Mouse (Mus musculus) lung, embryonic 15.5 days (tissue): ENCODE data around the gene Lifr. TPM values are rescaled to one million over a fixed set of nuclear protein-coding genes. Genes with fewer than 3 reads are reported as not detected.

Source experiments
- ATAC-seq: fragments of 200-750 bp; cut with Nextera tagmentation; 2 replicates; pipeline ENCODE4 v1.8.0; 2017; ENCODE audit warnings: moderate number of reproducible peaks, borderline replicate concordance; ENCODE audit not compliant: low FRiP score, low TSS enrichment; ENCODE audit errors: extremely low read depth
- H3K27ac ChIP-seq: fragments of 300-500 bp; sonication (generic); 2 replicates; pipeline ENCODE4 v1.5.1; 2015; ENCODE audit warnings: moderate library complexity, mild to moderate bottlenecking, inconsistent platforms
- H3K27me3 ChIP-seq: fragments of 300-500 bp; sonication (generic); 2 replicates; pipeline ENCODE4 v1.6.1; 2015; ENCODE audit warnings: inconsistent platforms
- H3K36me3 ChIP-seq: fragments of 300-500 bp; sonication (generic); 2 replicates; pipeline ENCODE4 v1.6.1; 2015; ENCODE audit warnings: inconsistent platforms
- H3K4me1 ChIP-seq: fragments of 300-500 bp; sonication (generic); 2 replicates; pipeline ENCODE4 v1.6.1; 2015; ENCODE audit warnings: inconsistent platforms
- H3K4me2 ChIP-seq: fragments of 300-500 bp; sonication (generic); 2 replicates; pipeline ENCODE4 v1.6.1; 2015; ENCODE audit warnings: inconsistent platforms, mild to moderate bottlenecking, moderate library complexity
- H3K4me3 ChIP-seq: fragments of 300-500 bp; sonication (generic); 2 replicates; pipeline ENCODE4 v1.5.1; 2015; ENCODE audit warnings: mild to moderate bottlenecking, inconsistent platforms
- H3K9ac ChIP-seq: fragments of 300-500 bp; sonication (generic); 2 replicates; pipeline ENCODE4 v1.6.1; 2015; ENCODE audit warnings: inconsistent platforms
- H3K9me3 ChIP-seq: fragments of 300-500 bp; sonication (generic); 2 replicates; pipeline ENCODE4 v1.6.1; 2016; ENCODE audit warnings: inconsistent platforms
- WGBS: fragments of 180-500 bp; shearing (Covaris S2); methylation state at CpG from one replicate; pipeline ENCODE4 v1.1.7; 2015; 5-methylcytosine and 5-hydroxymethylcytosine counted together
- polyA plus RNA-seq: library from polyadenylated mRNA; unstranded; fragments of >200 nt; fragmentation: Nextera tagmentation; extraction: Ambion mirVana; gene quantifications from 2 replicates; pipeline ENCODE4 v1.2.1, GENCODE M21; 2015

The Lifr gene
- polyA plus RNA-seq, 1 experiment from 2014 or later: 24.1 TPM

GRCm38 (mm10) chr15:7167238-7167905, 77.0 kb downstream of the Lifr start:
- no peak overlapping the region for H3K4me3 ChIP-seq
- H3K4me1 ChIP-seq: no peaks in the 10 kb centered on the region
- no peak for ATAC-seq
- WGBS: 73% methylated on average over 10 of the region's 10 CpGs
- H3K36me3 ChIP-seq: peaks cover 27% of the 10 kb centered on the region
- H3K9me3 ChIP-seq: no peaks in the 10 kb centered on the region
- no peak overlapping the region for H3K27ac ChIP-seq
- H3K9ac ChIP-seq: no peak overlapping the region
- no peak overlapping the region for H3K4me2 ChIP-seq
- no peaks in the 10 kb centered on the region for H3K27me3 ChIP-seq

- peaks cover 22% of the 10 kb centered on the region for H3K36me3 ChIP-seq
- no peak overlapping the region for H3K4me3 ChIP-seq
- 0 out of 2 replicates have a peak, but pooled peaks cover 4% of the 10 kb centered on the region for H3K4me1 ChIP-seq
- no peak overlapping the region for H3K4me2 ChIP-seq
- H3K9me3 ChIP-seq: no peaks in the 10 kb centered on the region
- WGBS: 42% methylated on average over 11 of the region's 11 CpGs
- no peaks in the 10 kb centered on the region for H3K27me3 ChIP-seq
- no peak overlapping the region for H3K27ac ChIP-seq
- H3K9ac ChIP-seq: no peak overlapping the region
- ATAC-seq: no peak
Measured at GRCm38 (mm10) chr15:7167906-7168532, 77.6 kb downstream of the Lifr start.

- H3K27ac ChIP-seq: no peak overlapping the region
- 33% methylated on average over 2 of the region's 2 CpGs for WGBS
- H3K4me1 ChIP-seq: 0 out of 2 replicates have a peak, but pooled peaks cover 8% of the 10 kb centered on the region
- no peak overlapping the region for H3K9ac ChIP-seq
- H3K4me3 ChIP-seq: no peak overlapping the region
- no peaks in the 10 kb centered on the region for H3K27me3 ChIP-seq
- H3K36me3 ChIP-seq: peaks cover 32% of the 10 kb centered on the region
- no peak overlapping the region for H3K4me2 ChIP-seq
- H3K9me3 ChIP-seq: no peaks in the 10 kb centered on the region
- no peak for ATAC-seq
Measured at GRCm38 (mm10) chr15:7172875-7173274, 82.5 kb downstream of the Lifr start.

GRCm38 (mm10) chr15:7173346-7173745, 82.9 kb downstream of the Lifr start:
- H3K4me2 ChIP-seq: no peak overlapping the region
- H3K27ac ChIP-seq: no peak overlapping the region
- WGBS: 74% methylated on average over 7 of the region's 7 CpGs
- H3K9me3 ChIP-seq: no peaks in the 10 kb centered on the region
- H3K36me3 ChIP-seq: peaks cover 34% of the 10 kb centered on the region
- ATAC-seq: no peak
- no peak overlapping the region for H3K4me3 ChIP-seq
- H3K27me3 ChIP-seq: no peaks in the 10 kb centered on the region
- H3K4me1 ChIP-seq: 0 out of 2 replicates have a peak, but pooled peaks cover 8% of the 10 kb centered on the region
- H3K9ac ChIP-seq: no peak overlapping the region

- no peaks in the 10 kb centered on the region for H3K27me3 ChIP-seq
- H3K9me3 ChIP-seq: no peaks in the 10 kb centered on the region
- H3K36me3 ChIP-seq: peaks cover 36% of the 10 kb centered on the region
- no peak overlapping the region for H3K4me3 ChIP-seq
- WGBS: 88% methylated on average over 8 of the region's 8 CpGs
- H3K4me2 ChIP-seq: no peak overlapping the region
- H3K4me1 ChIP-seq: 0 out of 2 replicates have a peak, but pooled peaks cover 8% of the 10 kb centered on the region
- no peak overlapping the region for H3K9ac ChIP-seq
- ATAC-seq: no peak
- H3K27ac ChIP-seq: no peak overlapping the region
Measured at GRCm38 (mm10) chr15:7173776-7174175, 83.4 kb downstream of the Lifr start.

GRCm38 (mm10) chr15:7180576-7180975, 90.2 kb downstream of the Lifr start:
- no peak for ATAC-seq
- Histone ChIP-seq H3K27ac (no peak overlapping the region), H3K9ac (no peak overlapping the region), H3K36me3 (peaks cover 52% of the 10 kb centered on the region), H3K4me1 (no peaks in the 10 kb centered on the region), H3K9me3 (no peaks in the 10 kb centered on the region), H3K4me2 (no peak overlapping the region), H3K27me3 (no peaks in the 10 kb centered on the region), H3K4me3 (no peak overlapping the region)
- WGBS: 73% methylated on average over 6 of the region's 6 CpGs

- WGBS: 74% methylated on average over 6 of the region's 6 CpGs
- no peak overlapping the region for H3K27ac ChIP-seq
Measured at GRCm38 (mm10) chr15:7187682-7188081, 97.3 kb downstream of the Lifr start.

GRCm38 (mm10) chr15:7189678-7190454, 99.5 kb downstream of the Lifr start:
- H3K27me3 ChIP-seq: no peaks in the 10 kb centered on the region
- WGBS: 68% methylated on average over 22 of the region's 22 CpGs
- H3K4me3 ChIP-seq: no peak overlapping the region
- H3K27ac ChIP-seq: no peak overlapping the region
- peaks cover 36% of the 10 kb centered on the region for H3K4me1 ChIP-seq
- H3K9me3 ChIP-seq: no peaks in the 10 kb centered on the region
- peaks cover 55% of the 10 kb centered on the region for H3K36me3 ChIP-seq
- no peak for ATAC-seq
- H3K4me2 ChIP-seq: no peak overlapping the region
- no peak overlapping the region for H3K9ac ChIP-seq

More at GRCm38 (mm10) chr15:7187682-7188081, 97.3 kb downstream of the Lifr start:
- Histone ChIP-seq H3K36me3 (peaks cover 61% of the 10 kb centered on the region), H3K4me2 (no peak overlapping the region), H3K4me3 (no peak overlapping the region), H3K9ac (no peak overlapping the region), H3K27me3 (no peaks in the 10 kb centered on the region), H3K9me3 (no peaks in the 10 kb centered on the region), H3K4me1 (peaks cover 20% of the 10 kb centered on the region)
- ATAC-seq: no peak

- Histone ChIP-seq H3K36me3 (peaks cover 44% of the 10 kb centered on the region), H3K4me1 (peaks cover 37% of the 10 kb centered on the region), H3K4me2 (no peak overlapping the region), H3K27ac (no peak overlapping the region), H3K9me3 (no peaks in the 10 kb centered on the region), H3K4me3 (no peak overlapping the region), H3K27me3 (no peaks in the 10 kb centered on the region), H3K9ac (no peak overlapping the region)
- no peak for ATAC-seq
- 70% methylated on average over 4 of the region's 4 CpGs for WGBS
Measured at GRCm38 (mm10) chr15:7191074-7191473, 100.7 kb downstream of the Lifr start.

- H3K27ac ChIP-seq: no peak overlapping the region
- H3K4me1 ChIP-seq: peaks cover 37% of the 10 kb centered on the region
- ATAC-seq: no peak
- H3K9ac ChIP-seq: no peak overlapping the region
- 94% methylated on average over 2 of the region's 2 CpGs for WGBS
- H3K36me3 ChIP-seq: peaks cover 33% of the 10 kb centered on the region
- no peaks in the 10 kb centered on the region for H3K27me3 ChIP-seq
- H3K4me2 ChIP-seq: no peak overlapping the region
- H3K4me3 ChIP-seq: no peak overlapping the region
- no peaks in the 10 kb centered on the region for H3K9me3 ChIP-seq
Measured at GRCm38 (mm10) chr15:7192582-7192981, 102.2 kb downstream of the Lifr start.

GRCm38 (mm10) chr15:7194147-7194720, 103.8 kb downstream of the Lifr start:
- H3K9me3 ChIP-seq: no peaks in the 10 kb centered on the region
- H3K27ac ChIP-seq: peak overlapping the region; percentile 59
- H3K36me3 ChIP-seq: peaks cover 29% of the 10 kb centered on the region
- H3K9ac ChIP-seq: no peak overlapping the region
- H3K4me2 ChIP-seq: 0 out of 2 replicates have a peak overlapping the region, but pooled peaks have one; percentile 2
- H3K27me3 ChIP-seq: no peaks in the 10 kb centered on the region
- peaks cover 42% of the 10 kb centered on the region for H3K4me1 ChIP-seq
- WGBS: 33% methylated on average over 13 of the region's 13 CpGs
- no peak for ATAC-seq
- no peak overlapping the region for H3K4me3 ChIP-seq
